Mouse (Mus musculus) myocyte (in vitro differentiated cells): ENCODE data around the gene Tpcn1. TPM values are rescaled to one million over a fixed set of nuclear protein-coding genes. Genes with fewer than 3 reads are reported as not detected.

ENCODE experiments used
- H3K27me3 ChIP-seq: one replicate; pipeline ENCODE4 v1.6.1; 2011; ENCODE audit not compliant: control insufficient read depth, insufficient read depth, insufficient read length
- H3K36me3 ChIP-seq: one replicate; pipeline ENCODE4 v1.6.1; 2011; ENCODE audit not compliant: control insufficient read depth, insufficient read depth
- H3K4me2 ChIP-seq: one replicate; pipeline ENCODE4 v1.6.1; 2011; ENCODE audit warnings: low read depth, control low read depth
- H3K4me3 ChIP-seq: one replicate; pipeline ENCODE4 v1.5.1; 2011; ENCODE audit warnings: mild to moderate bottlenecking, control low read depth, moderate library complexity
- H3K79me2 ChIP-seq: one replicate; pipeline ENCODE4 v1.6.1; 2011; ENCODE audit not compliant: control insufficient read depth, insufficient read depth
- H3ac ChIP-seq: one replicate; pipeline ENCODE4 v1.6.1; 2011; ENCODE audit not compliant: control insufficient read depth, insufficient read length
- CEBPB ChIP-seq: IDR thresholded peaks from 2 replicates; pipeline ENCODE4 v1.6.1; 2011; ENCODE audit warnings: mild to moderate bottlenecking, moderate library complexity; ENCODE audit not compliant: poor library complexity, insufficient read depth, severe bottlenecking
- E2F4 ChIP-seq: IDR thresholded peaks from one replicate; pipeline ENCODE4 v1.6.1; 2011; ENCODE audit warnings: mild to moderate bottlenecking, control low read depth, moderate library complexity; ENCODE audit not compliant: insufficient read depth
- MAX ChIP-seq: IDR thresholded peaks from one replicate; pipeline ENCODE4 v1.6.1; 2011; ENCODE audit warnings: low read depth, mild to moderate bottlenecking, control low read depth
- MYOD1 ChIP-seq, 3 experiments: IDR thresholded peaks; one replicate each; pipeline ENCODE4 v1.6.1; 2011; ENCODE audit warnings: control low read depth in 2 of 3, low read depth in 2 of 3, mild to moderate bottlenecking in 2 of 3, moderate library complexity in 1 of 3; ENCODE audit not compliant: insufficient read length in 2 of 3, control insufficient read depth in 1 of 3
- MYOG ChIP-seq, 3 experiments: IDR thresholded peaks; one replicate each; pipeline ENCODE4 v1.6.1; 2011; ENCODE audit warnings: control low read depth in 2 of 3, low read depth in 2 of 3, mild to moderate bottlenecking in 2 of 3; ENCODE audit not compliant: insufficient read length in 2 of 3, control insufficient read depth in 1 of 3, insufficient read depth in 1 of 3
- POLR2A ChIP-seq: IDR thresholded peaks from one replicate; pipeline ENCODE4 v1.6.1; 2011; ENCODE audit warnings: low read depth, mild to moderate bottlenecking, control low read depth, moderate library complexity; ENCODE audit not compliant: insufficient read length
- POLR2AphosphoS2 ChIP-seq: IDR thresholded peaks from one replicate; pipeline ENCODE4 v1.6.1; 2011; ENCODE audit warnings: low read depth, control low read depth; ENCODE audit not compliant: insufficient read length
- REST ChIP-seq: IDR thresholded peaks from one replicate; pipeline ENCODE4 v1.6.1; 2011; ENCODE audit warnings: mild to moderate bottlenecking, control low read depth, moderate library complexity; ENCODE audit not compliant: insufficient read depth, insufficient read length
- SRF ChIP-seq: IDR thresholded peaks from one replicate; pipeline ENCODE4 v1.6.1; 2011; ENCODE audit warnings: low read depth; ENCODE audit not compliant: control insufficient read depth, insufficient read length
- TCF12 ChIP-seq: IDR thresholded peaks from one replicate; pipeline ENCODE4 v1.6.1; 2011; ENCODE audit warnings: mild to moderate bottlenecking, control low read depth; ENCODE audit not compliant: poor library complexity, insufficient read depth, severe bottlenecking
- TCF3 ChIP-seq: IDR thresholded peaks from one replicate; pipeline ENCODE4 v1.6.1; 2011; ENCODE audit warnings: low read depth, control low read depth; ENCODE audit not compliant: insufficient read length
- USF1 ChIP-seq: IDR thresholded peaks from one replicate; pipeline ENCODE4 v1.6.1; 2011; ENCODE audit warnings: low read depth, mild to moderate bottlenecking, control low read depth, moderate library complexity
- polyA plus RNA-seq: library from polyadenylated mRNA; unstranded; fragments of >200 nt; fragmentation: generic; extraction: Trizol; gene quantifications from one replicate; pipeline ENCODE4 v1.2.1, GENCODE M21; 2012; ENCODE audit warnings: missing spikeins

The Tpcn1 gene
- polyA plus RNA-seq: 88.7 TPM

DNA sequence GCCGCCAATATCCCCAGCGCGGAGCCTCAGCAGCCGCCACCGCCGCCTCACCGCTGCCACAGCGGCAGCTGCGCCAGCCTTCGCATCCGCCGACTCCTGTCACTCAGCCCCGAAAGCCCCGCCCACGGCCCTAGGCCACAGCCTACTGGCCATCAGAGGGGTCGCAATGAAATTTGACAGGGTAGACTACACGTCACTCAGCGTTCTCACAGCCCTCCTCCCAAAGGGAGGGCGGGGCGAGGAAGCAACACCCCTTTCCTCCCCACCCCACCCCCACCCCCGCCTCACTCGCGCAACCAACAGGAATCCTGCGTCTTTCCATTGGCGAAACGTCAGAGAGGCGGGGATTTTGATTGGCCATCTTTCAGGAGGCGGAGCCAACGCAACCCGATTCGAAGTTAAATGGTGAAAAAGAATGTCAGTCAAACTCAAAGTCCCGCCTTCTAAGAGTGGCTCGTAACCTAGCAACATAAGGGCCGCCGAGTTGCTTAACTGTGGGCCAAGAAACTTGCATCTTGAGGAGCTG is at the start of gene Tpcn1, which contains the start of gene Iqcd:
Gene Tpcn1, minus strand, starts transcription at position 105 of the 526 bp plus-strand sequence.
Gene Iqcd, plus strand, starts transcription at position 448 of the 526 bp plus-strand sequence.
- peak within 1 kb of the TSS; percentile 89 for H3K4me3 ChIP-seq
- TF ChIP-seq MYOG (IDR thresholded peaks at IDR 0.05; ENCODE audit: control insufficient read depth in 1 of 3, insufficient read depth in 1 of 3, insufficient read length in 2 of 3, low read depth in 2 of 3) (peak; percentile 45 to 97 (median 96)), POLR2A (peak; percentile 99), E2F4 (no peak), TCF12 (peak; percentile 52), USF1 (no peak), CEBPB (no peak), MYOD1 (IDR thresholded peaks at IDR 0.05; ENCODE audit: control insufficient read depth in 1 of 3, insufficient read length in 2 of 3, low read depth in 2 of 3) (peak in 2 of 3 experiments; percentile 99 to 100), REST (no peak), MAX (no peak), TCF3 (peak; percentile 90), POLR2AphosphoS2 (peak; percentile 98), SRF (peak; percentile 6)
- peaks cover 39% of the 10 kb centered on the region for H3K79me2 ChIP-seq

DNA sequence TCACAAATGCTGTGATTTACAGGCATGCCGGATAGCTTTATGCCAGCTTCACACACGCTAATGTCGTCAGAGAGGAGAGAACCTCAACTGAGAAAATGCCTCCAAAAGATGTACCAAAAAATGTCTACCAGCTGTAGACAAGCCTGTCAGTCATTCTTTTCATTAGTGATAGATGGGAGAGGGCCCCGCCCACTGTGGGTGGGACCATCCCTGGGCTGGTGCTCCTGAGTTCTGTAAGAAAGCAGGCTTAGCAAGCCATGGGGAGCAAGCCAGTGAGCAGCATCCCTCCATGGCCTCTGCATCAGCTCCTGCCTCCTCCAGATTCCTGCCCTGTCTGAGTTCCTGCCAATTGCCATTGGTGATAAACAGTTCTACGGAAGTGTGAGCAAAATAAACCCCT is 47.2 kb upstream of the Tpcn1 start:
- TF ChIP-seq POLR2AphosphoS2: no peak
- TF ChIP-seq MAX: no peak
- TF ChIP-seq E2F4: no peak
- TF ChIP-seq TCF12: no peak
- no peak for TF ChIP-seq REST
- no peak for TF ChIP-seq MYOG (IDR thresholded peaks at IDR 0.05; ENCODE audit: control insufficient read depth in 1 of 3, insufficient read depth in 1 of 3, insufficient read length in 2 of 3, low read depth in 2 of 3)
- TF ChIP-seq MYOD1 (IDR thresholded peaks at IDR 0.05; ENCODE audit: control insufficient read depth in 1 of 3, insufficient read length in 2 of 3, low read depth in 2 of 3): no peak
- TF ChIP-seq TCF3: no peak
- no peak for TF ChIP-seq USF1
- no peak for TF ChIP-seq POLR2A
- Histone ChIP-seq H3K4me3 (no peak overlapping the region), H3K36me3 (no peaks in the 10 kb centered on the region), H3ac (no peak overlapping the region), H3K79me2 (no peaks in the 10 kb centered on the region), H3K4me2 (no peak overlapping the region), H3K27me3 (peaks cover 42% of the 10 kb centered on the region)

More for the DNA sequence above, at the start of gene Tpcn1, which contains the start of gene Iqcd:
- H3K36me3 ChIP-seq: peaks cover 10% of the 10 kb centered on the region
- peak within 1 kb of the TSS; percentile 75 for H3K4me2 ChIP-seq
- H3K27me3 ChIP-seq: no peaks in the 10 kb centered on the region
- peak within 1 kb of the TSS; percentile 12 for H3ac ChIP-seq

DNA sequence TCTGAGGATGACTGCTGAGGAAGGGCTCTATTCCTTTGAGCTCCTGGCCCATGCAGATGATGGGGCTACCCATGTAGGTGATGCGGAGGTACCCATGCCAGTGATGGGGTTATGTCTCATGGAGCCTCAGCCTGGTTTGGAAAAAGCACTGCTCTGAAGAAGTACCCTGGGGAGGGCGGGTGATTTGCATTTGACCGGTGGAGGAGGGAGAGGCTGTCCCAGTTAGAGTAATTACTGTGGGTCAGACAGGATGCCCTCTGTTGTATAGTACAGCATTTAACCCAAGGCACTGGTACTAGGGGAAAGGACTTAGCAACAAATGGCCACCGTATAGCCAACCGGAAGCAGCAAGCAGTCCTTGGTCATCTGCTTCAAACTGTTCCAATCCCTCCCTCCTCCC is 46.4 kb upstream of the Tpcn1 start:
- Histone ChIP-seq H3ac (no peak overlapping the region), H3K4me2 (no peak overlapping the region), H3K4me3 (no peak overlapping the region), H3K36me3 (no peaks in the 10 kb centered on the region), H3K27me3 (peaks cover 37% of the 10 kb centered on the region), H3K79me2 (no peaks in the 10 kb centered on the region)
- no peak for TF ChIP-seq MAX
- TF ChIP-seq USF1: no peak
- no peak for TF ChIP-seq SRF
- no peak for TF ChIP-seq POLR2A
- no peak for TF ChIP-seq CEBPB
- TF ChIP-seq E2F4: no peak

DNA sequence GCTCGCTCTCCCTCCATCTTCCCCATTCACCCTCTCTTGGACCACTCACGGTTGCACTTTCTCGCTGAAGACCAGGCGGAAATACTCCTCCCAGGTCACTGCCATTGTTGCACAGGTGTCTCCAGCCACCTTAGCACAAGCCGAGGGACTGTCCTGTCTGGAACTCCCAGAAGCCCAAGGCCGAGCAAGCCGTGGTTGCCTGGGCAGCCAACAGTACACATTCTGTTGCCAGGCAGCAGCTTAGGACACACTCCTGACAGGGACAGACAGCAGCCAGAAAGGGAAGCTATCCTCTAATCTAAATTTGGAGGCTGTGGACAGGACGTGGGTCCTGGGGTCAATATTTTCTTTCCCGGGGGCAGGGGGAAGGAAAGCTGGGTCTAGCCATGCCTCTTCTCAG is 45.7 kb upstream of the Tpcn1 start, which contains the start of gene Cfap73:
Gene Cfap73, minus strand, starts transcription at position 105 of the 400 bp plus-strand sequence.
- Histone ChIP-seq H3K27me3 (peaks cover 37% of the 10 kb centered on the region), H3K4me2 (no peak within 1 kb of the TSS), H3K36me3 (no peaks in the 10 kb centered on the region), H3ac (no peak within 1 kb of the TSS), H3K79me2 (no peaks in the 10 kb centered on the region), H3K4me3 (no peak within 1 kb of the TSS)
- no peak for TF ChIP-seq MYOG (IDR thresholded peaks at IDR 0.05; ENCODE audit: control insufficient read depth in 1 of 3, insufficient read depth in 1 of 3, insufficient read length in 2 of 3, low read depth in 2 of 3)
- no peak for TF ChIP-seq SRF
- no peak for TF ChIP-seq CEBPB
- no peak for TF ChIP-seq POLR2AphosphoS2
- no peak for TF ChIP-seq TCF3
- TF ChIP-seq TCF12: no peak
- no peak for TF ChIP-seq MYOD1 (IDR thresholded peaks at IDR 0.05; ENCODE audit: control insufficient read depth in 1 of 3, insufficient read length in 2 of 3, low read depth in 2 of 3)
- TF ChIP-seq E2F4: no peak
- TF ChIP-seq POLR2A: no peak
- TF ChIP-seq REST: no peak
- TF ChIP-seq MAX: no peak
- no peak for TF ChIP-seq USF1

DNA sequence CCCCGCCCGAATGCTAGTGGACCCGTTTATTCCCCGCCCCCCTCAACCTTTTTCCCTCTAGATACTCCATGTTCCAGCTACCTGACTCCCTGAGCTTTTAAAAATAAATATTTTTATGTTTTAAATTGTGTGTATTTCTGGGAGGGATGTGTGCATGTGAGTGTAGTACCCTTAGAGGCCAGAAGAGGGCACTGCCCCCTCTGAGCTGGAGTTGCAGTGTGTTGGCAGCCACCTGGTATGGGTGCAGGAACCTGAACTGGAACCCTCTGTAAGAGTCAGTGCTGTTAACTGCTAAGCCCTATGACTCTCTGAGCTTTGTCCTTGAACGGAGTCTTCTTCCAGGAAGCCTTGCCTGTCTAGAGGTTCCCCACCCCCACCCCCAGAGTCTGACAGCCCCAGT is 43.4 kb upstream of the Tpcn1 start:
- Histone ChIP-seq H3K79me2 (no peaks in the 10 kb centered on the region), H3K4me3 (no peak overlapping the region), H3ac (no peak overlapping the region), H3K36me3 (no peaks in the 10 kb centered on the region), H3K27me3 (peaks cover 25% of the 10 kb centered on the region), H3K4me2 (no peak overlapping the region)
- TF ChIP-seq POLR2A: no peak
